Mouse (Mus musculus) lung, postnatal 14 days (tissue): ENCODE results near the gene Lnp1.
"Not testable (repeated sequence)": the region's sequence is repeated elsewhere in the genome, so short reads cannot be mapped to it uniquely, and the experiment has no call there.

Experiments
- DNase-seq: peaks from one replicate; pipeline ENCODE4 v3.0.0; 2021

Gene Lnp1

DNA sequence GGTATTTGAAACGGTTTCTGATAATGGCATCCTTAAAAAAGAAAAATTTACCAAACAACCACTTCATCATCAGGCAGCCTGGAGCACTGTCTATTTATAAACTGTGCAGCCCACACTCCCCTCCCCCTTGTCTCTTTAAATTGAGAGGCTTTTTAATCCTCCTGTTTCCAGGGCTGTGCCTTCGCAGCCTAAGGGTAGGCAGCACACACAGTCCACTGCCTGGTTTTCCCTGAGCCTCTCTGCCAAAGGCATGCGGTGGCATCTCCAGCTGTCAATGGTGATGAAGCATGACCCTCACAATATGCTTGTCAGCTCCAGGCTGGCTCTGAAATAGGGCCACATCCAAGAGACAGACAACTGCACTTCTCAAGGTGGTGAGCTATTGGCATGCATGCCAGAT, at the start of gene Lnp1:
Lnp1 (minus strand) TSS at position 39 of the 400 bp plus-strand sequence.
- no peak for DNase-seq

- no peak for DNase-seq
Observed at GRCm38 (mm10) chr16:56974646-56975045, 46.8 kb upstream of the Lnp1 start.

- DNase-seq = not testable (repeated sequence)
Observed at GRCm38 (mm10) chr16:56958311-56958710, 30.4 kb upstream of the Lnp1 start.

DNA sequence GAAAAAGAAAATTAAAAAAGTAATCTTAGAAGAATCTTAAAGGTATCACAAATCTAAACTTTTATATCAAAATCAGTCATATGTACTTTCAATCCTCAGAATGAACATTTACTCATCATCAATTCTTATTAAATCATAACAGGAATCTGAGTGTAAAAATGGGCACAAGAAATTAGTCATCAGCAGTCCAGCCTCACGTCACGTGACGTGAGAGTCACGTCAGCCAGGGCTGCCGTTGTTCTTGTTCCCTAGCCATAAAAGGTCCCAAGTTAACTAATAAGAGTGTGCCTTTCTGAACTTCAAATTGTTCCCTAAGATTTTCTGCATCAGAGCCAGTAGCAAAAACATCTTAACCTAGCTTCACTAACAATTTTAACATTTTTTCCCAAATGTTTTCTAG, 21.2 kb upstream of the Lnp1 start:
- DNase-seq = no peak

GRCm38 (mm10) chr16:56942341-56942740, 14.5 kb upstream of the Lnp1 start:
- no peak for DNase-seq

DNA sequence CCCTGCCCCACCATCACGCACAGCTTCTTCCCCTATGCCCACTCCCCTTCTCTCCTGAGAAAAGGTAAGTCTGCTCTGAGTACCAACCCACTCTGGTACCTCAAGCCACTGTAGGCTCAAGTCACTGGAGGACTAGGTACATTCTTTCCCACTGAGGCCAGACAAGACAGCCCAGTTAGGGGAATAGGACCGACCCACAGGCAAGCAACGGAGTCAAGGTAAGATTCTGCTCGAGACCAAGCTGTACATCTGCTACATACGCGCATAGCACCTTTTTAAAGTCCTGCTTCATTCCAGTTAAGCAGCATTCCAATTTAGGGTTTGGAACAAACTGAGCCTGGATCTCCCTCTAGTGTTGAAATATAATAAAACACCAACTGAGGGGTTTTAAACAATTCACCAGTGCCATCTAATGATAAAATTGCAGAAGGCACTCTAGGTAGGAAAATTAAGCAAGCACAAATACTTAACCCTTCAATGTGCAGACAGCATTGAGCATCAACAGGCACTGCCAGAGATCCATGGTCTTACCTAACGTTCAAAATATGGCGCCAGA, 7.7 kb downstream of the Lnp1 start:
- peak; percentile 1 for DNase-seq

GRCm38 (mm10) chr16:56917230-56917629, 10.6 kb downstream of the Lnp1 start:
- DNase-seq = no peak

GRCm38 (mm10) chr16:56908986-56909385, 18.9 kb downstream of the Lnp1 start:
- no peak for DNase-seq

DNA sequence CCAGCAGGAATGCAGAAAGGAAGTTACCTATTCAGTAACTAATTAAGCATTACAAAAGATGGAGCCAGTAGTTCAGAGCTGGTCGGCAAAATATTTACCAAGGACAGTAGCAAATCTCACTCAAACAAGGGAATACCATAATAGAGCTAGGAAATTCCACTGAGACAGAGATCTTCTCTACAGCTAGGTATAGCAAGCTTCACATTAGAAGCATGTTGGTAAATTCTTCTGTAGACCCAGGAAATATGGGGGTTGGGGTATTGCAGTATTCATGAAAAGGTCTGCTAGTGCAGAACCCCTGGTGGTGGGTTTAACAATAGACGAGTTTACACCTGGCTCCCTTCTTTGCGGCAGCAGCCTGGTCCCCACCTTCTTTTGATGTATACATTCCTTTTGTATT, 25.7 kb downstream of the Lnp1 start:
- DNase-seq = not testable (repeated sequence)

DNA sequence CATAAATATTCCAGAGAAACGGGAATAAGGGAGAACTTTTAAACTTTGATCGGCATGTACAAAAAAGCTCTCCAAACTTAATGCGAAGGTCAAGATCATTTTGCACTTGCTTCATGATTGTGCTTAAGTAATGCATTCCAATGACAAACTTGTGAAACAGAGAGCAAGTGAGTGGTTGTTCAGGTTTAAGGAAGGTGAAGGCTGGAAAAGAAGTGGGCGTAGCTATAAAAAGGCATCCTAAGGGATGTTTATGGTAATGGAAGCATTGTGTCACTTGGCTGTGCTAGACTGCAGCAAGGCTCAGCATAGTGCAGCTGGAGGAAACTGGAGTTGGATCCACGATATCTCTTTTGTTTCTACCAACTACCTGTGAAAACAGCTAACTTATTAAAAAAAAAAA, 36.3 kb downstream of the Lnp1 start:
- no peak for DNase-seq

DNA sequence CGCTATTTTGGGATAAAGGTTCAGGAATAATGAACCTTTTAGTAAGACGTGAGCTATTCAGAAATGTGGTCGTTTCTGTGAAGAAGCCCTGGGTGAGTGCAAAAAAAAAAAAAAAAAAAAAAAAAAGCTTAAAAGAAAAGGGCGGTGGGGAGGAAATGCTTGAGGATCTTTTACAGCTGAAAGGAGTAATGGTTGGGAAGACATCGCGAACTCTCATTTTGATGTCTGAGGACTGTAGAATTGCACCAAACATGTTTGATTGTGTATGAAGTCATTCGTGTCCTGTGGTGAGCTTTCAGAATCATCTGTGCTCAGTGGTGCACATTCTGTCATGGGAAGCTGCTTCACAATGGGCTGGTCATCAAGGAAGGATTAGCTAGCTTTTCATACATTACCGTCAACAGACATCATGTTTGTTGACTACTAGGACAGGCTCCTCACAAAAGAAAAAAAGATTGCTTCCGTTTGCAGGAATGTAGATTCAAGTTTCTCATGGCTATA, 41.2 kb downstream of the Lnp1 start:
- no peak for DNase-seq

- peak; percentile 85 for DNase-seq
Observed at GRCm38 (mm10) chr16:56885824-56886615, 41.8 kb downstream of the Lnp1 start, which contains the start of gene Tmem45a. Tmem45a (minus strand) TSS chr16:56886166.

- DNase-seq = peak; percentile 35
Observed at GRCm38 (mm10) chr16:56884811-56885210, 43.0 kb downstream of the Lnp1 start.

DNA sequence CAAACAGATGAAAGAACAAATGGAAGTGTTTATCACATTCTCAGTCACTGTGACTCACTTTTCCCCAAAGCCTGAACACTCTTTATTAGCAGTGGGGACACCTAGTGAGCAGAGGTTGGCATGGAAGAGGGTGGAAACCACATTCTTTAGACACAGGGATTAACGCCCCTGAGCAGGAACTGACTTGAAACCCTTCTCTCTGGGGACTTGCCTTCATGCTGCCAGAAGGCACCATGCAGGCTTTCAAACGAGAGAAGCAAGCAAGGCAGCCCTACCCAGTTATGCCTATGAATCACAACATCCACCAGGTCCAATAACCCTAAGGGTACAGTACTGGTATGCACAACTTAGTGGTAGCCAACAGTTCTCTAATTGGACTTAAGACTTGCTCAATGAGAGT, 54.5 kb downstream of the Lnp1 start:
- DNase-seq = no peak

DNA sequence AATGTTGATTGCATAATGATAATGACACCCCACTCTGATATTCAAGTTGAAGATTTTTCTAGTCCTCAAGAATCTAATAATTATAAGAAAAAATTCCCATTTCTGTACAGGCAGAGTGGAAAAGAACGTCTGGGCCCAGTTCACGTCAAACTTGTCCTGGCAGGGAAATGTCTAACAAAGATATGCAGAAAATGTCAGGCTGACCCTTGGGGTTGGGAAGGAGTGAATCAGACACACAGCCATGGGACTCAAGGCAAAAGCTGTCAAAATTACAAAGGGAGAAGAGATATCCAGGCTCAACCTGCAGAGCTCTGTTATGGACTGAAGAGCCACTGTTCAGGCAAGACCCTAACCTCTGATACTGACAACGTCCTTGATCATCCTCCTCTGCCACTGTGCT, 57.4 kb downstream of the Lnp1 start:
- no peak for DNase-seq

DNA sequence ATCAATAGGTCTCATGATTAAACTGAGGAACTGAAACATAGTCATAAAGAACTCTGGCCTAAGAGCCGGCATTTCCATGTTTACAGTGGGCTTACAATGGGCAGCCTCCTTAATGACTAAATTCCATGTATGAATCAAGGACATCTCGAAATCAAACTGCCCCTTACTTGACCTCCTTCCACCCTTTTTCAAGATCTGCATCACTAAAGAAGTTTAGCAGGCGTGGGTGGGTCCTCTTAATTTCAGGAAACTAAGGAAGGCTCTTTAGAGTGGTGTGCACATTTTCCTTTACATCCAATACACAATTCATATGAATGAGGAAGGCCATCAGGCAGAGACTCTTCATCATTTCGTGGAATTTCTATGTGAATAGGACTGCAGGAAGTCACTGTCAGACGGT, 59.5 kb downstream of the Lnp1 start:
- DNase-seq = no peak

GRCm38 (mm10) chr16:56867591-56867990, 60.3 kb downstream of the Lnp1 start:
- DNase-seq = no peak
